ENCODE assay signal across 7 mouse cellular contexts in genomic region chr4:134397121-134397520, GRCm38 (mm10). TPM values are rescaled to one million over a fixed set of nuclear protein-coding genes. Genes with fewer than 3 reads are reported as not detected.
A peak's percentile ranks its signal among the peaks of the same experiment; 100 is the strongest.
DNase-seq lines count a peak whose midpoint lies in the region; ATAC-seq and TF ChIP-seq lines count a peak whose summit lies in the region.

No protein-coding gene starts in this region.

- no peak for ATAC-seq in hindbrain, postnatal 0 days
- ATAC-seq in liver, embryonic 11.5 days (replicated peaks; ENCODE audit: low FRiP score), result no peak
- ATAC-seq in midbrain, postnatal 0 days (ENCODE audit: low FRiP score), result no peak
- no peak for ATAC-seq in inflammation-experienced regulatory T-cells, adult 6 months

- 15% methylated on average over 7 of the region's 7 CpGs for WGBS in hindbrain, postnatal 0 days
- 26% methylated on average over 7 of the region's 7 CpGs for WGBS in liver, embryonic 11.5 days
- WGBS in midbrain, postnatal 0 days, result 21% methylated on average over 7 of the region's 7 CpGs

- peak; percentile 55 for DNase-seq in adipocyte (ENCODE audit: low spot score)
- DNase-seq in cerebellum, adult 18-20 months, result peak; percentile 57 to 63
- DNase-seq in gastrocnemius, adult 2 months, result peak; percentile 77
- peak; percentile 67 for DNase-seq in hindbrain, postnatal 0 days (ENCODE audit: low spot score)
- DNase-seq in liver, embryonic 11.5 days (ENCODE audit: low spot score), result no peak
- peak; percentile 58 for DNase-seq in midbrain, postnatal 0 days (ENCODE audit: low spot score)

- peak overlapping the region; percentile 87 for H3K4me2 ChIP-seq in hindbrain, postnatal 0 days (ENCODE audit: low read depth, low read length)
- H3K4me2 ChIP-seq in liver, embryonic 11.5 days, result peak overlapping the region; percentile 89
- H3K4me2 ChIP-seq in midbrain, postnatal 0 days (ENCODE audit: low read depth, low read length, poor library complexity, severe bottlenecking), result peak overlapping the region; percentile 82

- H3K9me3 ChIP-seq in hindbrain, postnatal 0 days (ENCODE audit: low read length), result no peaks in the 10 kb centered on the region
- H3K9me3 ChIP-seq in liver, embryonic 11.5 days (ENCODE audit: control insufficient read depth, low read length), result no peaks in the 10 kb centered on the region
- H3K9me3 ChIP-seq in midbrain, postnatal 0 days (ENCODE audit: low read length), result no peaks in the 10 kb centered on the region

- no peak for TF ChIP-seq CTCF in gastrocnemius, adult 2 months (IDR thresholded peaks at IDR 0.05)
- peak; percentile 30 for TF ChIP-seq CTCF in hindbrain, postnatal 0 days (IDR thresholded peaks at IDR 0.05; ENCODE audit: low read depth)
- TF ChIP-seq CTCF in midbrain, postnatal 0 days (IDR thresholded peaks at IDR 0.05), result no peak; the same call in 1 of the 2 replicates

- peaks cover 3% of the 10 kb centered on the region for H3K4me1 ChIP-seq in hindbrain, postnatal 0 days (ENCODE audit: insufficient read depth, low read length)
- H3K4me1 ChIP-seq in liver, embryonic 11.5 days (replicated peaks; ENCODE audit: control insufficient read depth, insufficient read depth, low read length), result peaks cover 19% of the 10 kb centered on the region
- H3K4me1 ChIP-seq in midbrain, postnatal 0 days (ENCODE audit: insufficient read depth, low read length), result 0 out of 2 replicates have a peak, but pooled peaks cover 2% of the 10 kb centered on the region

- no peak overlapping the region for H3K9ac ChIP-seq in hindbrain, postnatal 0 days (replicated peaks; ENCODE audit: low read length)
- no peak overlapping the region for H3K9ac ChIP-seq in liver, embryonic 11.5 days (ENCODE audit: low read depth, low read length)
- no peak overlapping the region for H3K9ac ChIP-seq in midbrain, postnatal 0 days (replicated peaks; ENCODE audit: low read length, poor library complexity, severe bottlenecking)

- no peaks in the 10 kb centered on the region for H3K36me3 ChIP-seq in hindbrain, postnatal 0 days (ENCODE audit: insufficient read depth, low read length)
- no peaks in the 10 kb centered on the region for H3K36me3 ChIP-seq in liver, embryonic 11.5 days (ENCODE audit: control insufficient read depth, insufficient read depth, low read length)
- H3K36me3 ChIP-seq in midbrain, postnatal 0 days (ENCODE audit: insufficient read depth, low read length), result no peaks in the 10 kb centered on the region

- H3K27me3 ChIP-seq in hindbrain, postnatal 0 days (ENCODE audit: insufficient read depth, low read length), result no peaks in the 10 kb centered on the region
- no peaks in the 10 kb centered on the region for H3K27me3 ChIP-seq in liver, embryonic 11.5 days (replicated peaks; ENCODE audit: control insufficient read depth, insufficient read depth, low read length)
- H3K27me3 ChIP-seq in midbrain, postnatal 0 days (ENCODE audit: insufficient read depth, low read length), result no peaks in the 10 kb centered on the region

- H3K27ac ChIP-seq in gastrocnemius, adult 2 months, result peak overlapping the region; percentile 91
- peak overlapping the region; percentile 12; the same call in 1 of the 2 replicates for H3K27ac ChIP-seq in hindbrain, postnatal 0 days
- H3K27ac ChIP-seq in liver, embryonic 11.5 days (ENCODE audit: low read depth, low read length), result 0 out of 2 replicates have a peak overlapping the region, but pooled peaks have one; percentile 34
- peak overlapping the region; percentile 33; the same call in 1 of the 2 replicates for H3K27ac ChIP-seq in midbrain, postnatal 0 days (ENCODE audit: low read depth, low read length)

- intact Hi-C loops in gastrocnemius, adult 2 months (cut with DNase I), result loop anchor here (2.0 kb wide), 1 partner anchor 72 kb away; the partner anchor contains the start of gene Stmn1

- peak overlapping the region; percentile 88 for H3K4me3 ChIP-seq in gastrocnemius, adult 2 months
- H3K4me3 ChIP-seq in hindbrain, postnatal 0 days (ENCODE audit: low read length), result no peak overlapping the region; the same call in 1 of the 2 replicates
- peak overlapping the region; percentile 55 for H3K4me3 ChIP-seq in liver, embryonic 11.5 days (ENCODE audit: low read depth, low read length)
- H3K4me3 ChIP-seq in midbrain, postnatal 0 days (ENCODE audit: low read depth, low read length), result 0 out of 2 replicates have a peak overlapping the region, but pooled peaks have one; percentile 5

RNA-seq across cellular contexts. Expression of gene Pafah2, which starts 1.0 kb away (rescaled TPM):
- total RNA-seq in gastrocnemius, adult 2 months (2021), result 1 to 10 TPM; 2.6 to 4.0 TPM
- total RNA-seq in hindbrain, postnatal 0 days (2014; rRNA removed), result 12.1 and 17.9 TPM in 2 replicates
- 5.3 and 6.7 TPM in 2 replicates for polyA plus RNA-seq in hindbrain, postnatal 0 days (2015; fragmentation: Nextera tagmentation; extraction: Ambion mirVana)
- polyA plus RNA-seq in liver, embryonic 11.5 days (2014; fragmentation: Nextera tagmentation; extraction: Ambion mirVana), result 7.9 and 8.5 TPM in 2 replicates
- 8.3 and 11.6 TPM in 2 replicates for total RNA-seq in midbrain, postnatal 0 days (2014; rRNA removed)
- 5.7 and 6.7 TPM in 2 replicates for polyA plus RNA-seq in midbrain, postnatal 0 days (2015; fragmentation: Nextera tagmentation; extraction: Ambion mirVana)
- polyA plus RNA-seq in inflammation-experienced regulatory T-cells, adult 6 months (2017; shearing (Covaris generic)), result 1 to 10 TPM in 2 of 3 experiments, under 1 TPM in 1; 0.80 to 1.5 (median 1.2) TPM

RNA-seq across cellular contexts. Expression of gene Extl1, which starts 13.5 kb away (rescaled TPM):
- 10 to 100 TPM; 25.1 to 27.8 TPM for total RNA-seq in gastrocnemius, adult 2 months (2021)
- total RNA-seq in hindbrain, postnatal 0 days (2014; rRNA removed), result 0.54 and 1.8 TPM in 2 replicates
- 0.39 and 0.66 TPM in 2 replicates for polyA plus RNA-seq in hindbrain, postnatal 0 days (2015; fragmentation: Nextera tagmentation; extraction: Ambion mirVana)
- 0.42 and 0.67 TPM in 2 replicates for polyA plus RNA-seq in liver, embryonic 11.5 days (2014; fragmentation: Nextera tagmentation; extraction: Ambion mirVana)
- total RNA-seq in midbrain, postnatal 0 days (2014; rRNA removed), result 2.1 and 2.2 TPM in 2 replicates
- 0.79 and 1.2 TPM in 2 replicates for polyA plus RNA-seq in midbrain, postnatal 0 days (2015; fragmentation: Nextera tagmentation; extraction: Ambion mirVana)
- 1 to 10 TPM in 2 of 3 experiments, under 1 TPM in 1; 0.21 to 1.3 (median 1.0) TPM for polyA plus RNA-seq in inflammation-experienced regulatory T-cells, adult 6 months (2017; shearing (Covaris generic))

RNA-seq across cellular contexts. Expression of gene Slc30a2, which starts 54.1 kb away (rescaled TPM):
- total RNA-seq in gastrocnemius, adult 2 months (2021), result 10 to 100 TPM in 1 of 2 experiments, 1 to 10 TPM in 1; 4.4 to 25.8 TPM
- total RNA-seq in hindbrain, postnatal 0 days (2014; rRNA removed), result 0.43 TPM in 1 of 2 replicates, not detected in the other
- 0.09 and 0.18 TPM in 2 replicates for polyA plus RNA-seq in hindbrain, postnatal 0 days (2015; fragmentation: Nextera tagmentation; extraction: Ambion mirVana)
- polyA plus RNA-seq in liver, embryonic 11.5 days (2014; fragmentation: Nextera tagmentation; extraction: Ambion mirVana), result not detected in 2 replicates
- not detected in 2 replicates for total RNA-seq in midbrain, postnatal 0 days (2014; rRNA removed)
- polyA plus RNA-seq in midbrain, postnatal 0 days (2015; fragmentation: Nextera tagmentation; extraction: Ambion mirVana), result 0.17 and 0.21 TPM in 2 replicates
- polyA plus RNA-seq in inflammation-experienced regulatory T-cells, adult 6 months (2017; shearing (Covaris generic)), result under 1 TPM; 0.21 to 0.34 (median 0.29) TPM

Comparison
In these comparisons a context has a peak if more than half of its experiments do, and no peak if none do; other contexts are left out.
1. H3K27ac ChIP-seq: peak in every context shown above with its lines; median percentile 91 in gastrocnemius, adult 2 months; 34 in liver, embryonic 11.5 days; 33 in midbrain, postnatal 0 days; 12 in hindbrain, postnatal 0 days.